Mouse (Mus musculus): Measurements from ENCODE around the gene Ret. TPM values are rescaled to one million over a fixed set of nuclear protein-coding genes. Genes with fewer than 3 reads are reported as not detected.

Ret gene
- total RNA-seq, 2 experiments from 2014 or later: 6.4 to 7.9 TPM

DNA sequence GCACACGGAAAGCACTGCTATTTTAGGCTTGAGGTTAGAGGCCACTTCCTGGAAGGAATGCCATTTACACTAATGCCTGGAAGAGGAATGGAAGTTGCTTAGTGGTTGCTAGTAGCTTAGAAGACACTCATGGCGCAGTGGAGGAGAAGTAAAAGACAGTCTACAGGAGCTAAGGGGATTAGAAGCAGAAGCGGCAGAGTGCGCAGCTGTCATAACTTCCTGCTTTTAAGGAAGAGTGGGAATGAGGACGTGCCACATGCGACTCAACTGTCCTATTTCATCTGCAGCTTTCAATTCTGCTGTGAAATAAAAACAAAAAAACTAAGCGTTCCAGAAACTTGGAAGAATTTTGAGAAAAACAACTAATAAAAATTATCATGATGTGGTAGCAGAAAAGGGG is 70.3 kb downstream of the Ret start:
- DNase-seq: no peak
- intact Hi-C loops (cut with DNase I): no loop called here

DNA sequence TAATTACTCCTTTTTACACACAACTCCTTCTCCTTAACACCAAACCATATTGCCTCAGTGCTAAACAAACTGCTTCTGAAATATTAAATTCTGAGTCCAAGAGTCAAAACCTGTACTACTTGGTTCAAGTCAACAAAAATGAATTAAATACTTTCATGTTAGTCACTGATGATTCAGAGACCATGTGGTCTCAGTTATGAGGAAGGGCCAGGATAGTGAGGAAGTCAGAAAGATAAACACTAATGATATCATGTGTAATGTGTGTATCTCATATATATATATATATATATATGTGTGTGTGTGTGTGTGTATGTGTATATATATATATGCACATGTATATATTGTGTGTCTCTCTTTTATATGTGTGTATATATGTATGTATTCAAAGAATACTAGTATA is 70.9 kb downstream of the Ret start:
- intact Hi-C loops (cut with DNase I): no loop called here

DNA sequence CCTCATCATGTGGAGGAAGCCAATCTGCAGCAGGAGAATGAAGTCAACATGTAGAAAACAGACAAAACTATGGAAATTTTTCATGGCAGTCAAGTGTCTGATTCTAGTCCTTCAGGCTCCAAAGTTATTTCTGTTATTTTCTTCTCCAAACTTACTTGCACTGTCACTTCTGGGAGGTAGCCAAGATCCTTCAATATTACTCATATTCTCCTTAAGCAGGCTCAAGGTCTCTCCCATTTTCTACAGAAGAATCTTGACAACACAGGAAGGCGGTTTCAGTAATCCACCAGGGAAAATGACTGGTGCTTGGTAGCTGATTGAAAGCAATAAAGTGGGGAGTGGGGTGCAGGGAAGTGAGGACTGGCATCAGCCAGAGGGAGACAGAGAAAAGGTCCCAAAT is 74.8 kb downstream of the Ret start:
- DNase-seq: no peak
- intact Hi-C loops (cut with DNase I): no loop called here

More for the DNA sequence above, 70.9 kb downstream of the Ret start:
- no peak for DNase-seq

DNA sequence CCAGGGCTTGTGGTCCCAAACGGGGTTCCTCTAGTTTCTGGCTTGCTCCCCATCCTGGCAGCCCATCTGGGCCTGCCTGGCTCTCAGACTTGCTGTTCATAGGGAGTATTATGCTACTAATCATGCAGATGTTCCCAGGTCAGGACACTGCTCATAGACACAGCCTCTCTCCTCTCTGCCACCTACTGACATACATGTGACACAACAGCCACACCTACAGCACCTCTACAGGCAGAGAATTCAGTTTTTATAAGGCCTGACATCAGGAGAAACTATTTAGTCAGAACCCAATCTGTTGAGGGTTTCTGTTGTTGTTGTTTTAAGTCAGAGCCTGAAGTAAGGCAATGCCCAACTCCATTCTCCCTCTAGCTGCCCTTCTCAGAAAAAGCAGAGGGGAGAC is 85.7 kb downstream of the Ret start:
- intact Hi-C loops (cut with DNase I): no loop called here
- DNase-seq: no peak

Other genes with a start within 250 kb of the Ret start
- gene Rasgef1a, start 186.3 kb downstream of the Ret start, total RNA-seq (2021): under 1 TPM; 0.12 to 0.19 TPM
- gene Csgalnact2, start 58.6 kb downstream of the Ret start, total RNA-seq (2021): 10 to 100 TPM; 14.5 to 15.7 TPM
- 10 to 100 TPM; 21.0 to 23.9 TPM for gene Bms1, start 221.8 kb upstream of the Ret start, total RNA-seq (2021)